Mouse (Mus musculus) embryo, embryonic 10 days (tissue): ENCODE measurements around the gene Rundc1.
A peak's percentile ranks its signal among the peaks of the same experiment; 100 is the strongest.
"Not testable (repeated sequence)": the region's sequence is repeated elsewhere in the genome, so short reads cannot be mapped to it uniquely, and the experiment has no call there.

Experiments
- DNase-seq: peaks from one replicate; pipeline ENCODE4 v3.0.0-alpha.2; 2015; ENCODE audit warnings: low spot score

Rundc1 gene

GRCm38 (mm10) chr11:101466552-101466950 lies 41.7 kb downstream of the Rundc1 start:
- not testable (repeated sequence) for DNase-seq

GRCm38 (mm10) chr11:101467477-101468262 lies 42.8 kb downstream of the Rundc1 start:
- peak; percentile 77 for DNase-seq

- DNase-seq: no peak
Observed at GRCm38 (mm10) chr11:101468263-101468688, 43.4 kb downstream of the Rundc1 start.

GRCm38 (mm10) chr11:101468731-101469130 lies 43.8 kb downstream of the Rundc1 start:
- DNase-seq: no peak

- DNase-seq: no peak
Observed at GRCm38 (mm10) chr11:101469155-101469554, 44.3 kb downstream of the Rundc1 start.

GRCm38 (mm10) chr11:101470206-101470605 lies 45.3 kb downstream of the Rundc1 start:
- no peak for DNase-seq

GRCm38 (mm10) chr11:101471926-101472325 lies 47.0 kb downstream of the Rundc1 start:
- no peak for DNase-seq

- DNase-seq: no peak
Observed at GRCm38 (mm10) chr11:101472336-101472735, 47.5 kb downstream of the Rundc1 start.

GRCm38 (mm10) chr11:101473686-101474085 lies 48.8 kb downstream of the Rundc1 start:
- DNase-seq: not testable (repeated sequence)

GRCm38 (mm10) chr11:101474298-101474697 lies 49.4 kb downstream of the Rundc1 start:
- no peak for DNase-seq

- DNase-seq: not testable (repeated sequence)
Observed at GRCm38 (mm10) chr11:101476361-101476760, 51.5 kb downstream of the Rundc1 start.

- peak; percentile 44 for DNase-seq
Observed at GRCm38 (mm10) chr11:101477194-101477551, 52.3 kb downstream of the Rundc1 start.

GRCm38 (mm10) chr11:101477552-101478211 lies 52.8 kb downstream of the Rundc1 start:
- DNase-seq: no peak

- peak; percentile 81 for DNase-seq
Observed at GRCm38 (mm10) chr11:101479171-101479635, 54.3 kb downstream of the Rundc1 start.

GRCm38 (mm10) chr11:101480912-101481311 lies 56.0 kb downstream of the Rundc1 start:
- DNase-seq: no peak

- DNase-seq: no peak
Observed at GRCm38 (mm10) chr11:101483804-101484203, 58.9 kb downstream of the Rundc1 start.

- no peak for DNase-seq
Observed at GRCm38 (mm10) chr11:101484245-101484644, 59.4 kb downstream of the Rundc1 start.

GRCm38 (mm10) chr11:101484814-101485213 lies 59.9 kb downstream of the Rundc1 start:
- no peak for DNase-seq
